Mouse (Mus musculus): Measurements from ENCODE around the gene Rdh19. TPM values are rescaled to one million over a fixed set of nuclear protein-coding genes. Genes with fewer than 3 reads are reported as not detected.
"Not testable (repeated sequence)": the region's sequence is repeated elsewhere in the genome, so short reads cannot be mapped to it uniquely, and the experiment has no call there.

The Rdh19 gene
- polyA plus RNA-seq, 2 experiments = not detected

DNA sequence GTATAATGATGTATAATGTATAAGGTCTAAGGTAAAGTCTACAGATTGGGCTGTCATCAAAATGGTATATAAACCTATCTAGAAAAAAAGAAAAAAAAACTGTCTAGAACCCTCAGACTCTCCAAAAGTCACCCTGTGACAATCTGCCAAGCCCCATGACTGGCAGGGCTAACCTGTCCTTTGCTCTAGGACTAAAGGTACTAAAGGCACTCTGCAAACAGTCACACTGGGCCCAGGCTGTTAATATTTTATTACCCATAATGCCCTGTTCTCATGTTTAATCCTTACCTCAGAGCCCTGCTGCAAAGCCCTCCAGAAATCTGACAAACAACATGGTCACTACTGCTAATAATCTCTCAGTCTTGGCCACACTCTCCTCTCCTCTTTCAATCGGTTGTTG, 36.8 kb downstream of the Rdh19 start:
- Histone ChIP-seq H3K4me2 (replicated peaks; ENCODE audit: low read depth, low read length, severe bottlenecking) (no peak overlapping the region), H3K4me1 (ENCODE audit: control insufficient read depth, insufficient read depth, low read length) (no peaks in the 10 kb centered on the region), H3K27me3 (ENCODE audit: control insufficient read depth, insufficient read depth, low read length) (no peaks in the 10 kb centered on the region), H3K9me3 (ENCODE audit: control insufficient read depth, low read length) (no peaks in the 10 kb centered on the region), H3K4me3 (replicated peaks; ENCODE audit: low read length) (no peak overlapping the region), H3K27ac (replicated peaks; ENCODE audit: low read depth, low read length) (no peak overlapping the region), H3K9ac (ENCODE audit: low read depth, low read length, severe bottlenecking) (no peak overlapping the region), H3K36me3 (ENCODE audit: control insufficient read depth, insufficient read depth, low read length) (no peaks in the 10 kb centered on the region)
- 82% methylated on average over 1 of the region's 1 CpGs for WGBS
- no peak for TF ChIP-seq POLR2A (IDR thresholded peaks at IDR 0.05; ENCODE audit: borderline replicate concordance, extremely low read depth, insufficient read depth, insufficient read length)
- ATAC-seq (ENCODE audit: low FRiP score, low read depth) (no peak), DNase-seq (ENCODE audit: low spot score) (no peak)

GRCm38 (mm10) chr10:127886971-127887370, 37.2 kb downstream of the Rdh19 start:
- no peak for ATAC-seq (ENCODE audit: low FRiP score, low read depth)
- TF ChIP-seq POLR2A (IDR thresholded peaks at IDR 0.05; ENCODE audit: borderline replicate concordance, extremely low read depth, insufficient read depth, insufficient read length) = no peak
- no peaks in the 10 kb centered on the region for H3K9me3 ChIP-seq (ENCODE audit: control insufficient read depth, low read length)
- H3K27ac ChIP-seq (replicated peaks; ENCODE audit: low read depth, low read length) = no peak overlapping the region
- no peak overlapping the region for H3K4me2 ChIP-seq (replicated peaks; ENCODE audit: low read depth, low read length, severe bottlenecking)
- DNase-seq (ENCODE audit: low spot score) = no peak
- WGBS = 72% methylated on average over 4 of the region's 4 CpGs
- H3K27me3 ChIP-seq (ENCODE audit: control insufficient read depth, insufficient read depth, low read length) = no peaks in the 10 kb centered on the region
- no peak overlapping the region for H3K9ac ChIP-seq (ENCODE audit: low read depth, low read length, severe bottlenecking)
- no peaks in the 10 kb centered on the region for H3K4me1 ChIP-seq (ENCODE audit: control insufficient read depth, insufficient read depth, low read length)
- H3K4me3 ChIP-seq (replicated peaks; ENCODE audit: low read length) = no peak overlapping the region
- no peaks in the 10 kb centered on the region for H3K36me3 ChIP-seq (ENCODE audit: control insufficient read depth, insufficient read depth, low read length)

- no peak within 1 kb of the TSS for H3K4me3 ChIP-seq (replicated peaks; ENCODE audit: low read length)
- no peaks in the 10 kb centered on the region for H3K27me3 ChIP-seq (ENCODE audit: control insufficient read depth, insufficient read depth, low read length)
- H3K9me3 ChIP-seq (ENCODE audit: control insufficient read depth, low read length) = no peaks in the 10 kb centered on the region
- H3K9ac ChIP-seq (ENCODE audit: low read depth, low read length, severe bottlenecking) = no peak within 1 kb of the TSS
- H3K36me3 ChIP-seq (ENCODE audit: control insufficient read depth, insufficient read depth, low read length) = no peaks in the 10 kb centered on the region
- H3K4me1 ChIP-seq (ENCODE audit: control insufficient read depth, insufficient read depth, low read length) = no peaks in the 10 kb centered on the region
- DNase-seq (ENCODE audit: low spot score) (no peak), ATAC-seq (ENCODE audit: low FRiP score, low read depth) (no peak)
- no peak for TF ChIP-seq POLR2A (IDR thresholded peaks at IDR 0.05; ENCODE audit: borderline replicate concordance, extremely low read depth, insufficient read depth, insufficient read length)
- no peak within 1 kb of the TSS for H3K27ac ChIP-seq (replicated peaks; ENCODE audit: low read depth, low read length)
- no peak within 1 kb of the TSS for H3K4me2 ChIP-seq (replicated peaks; ENCODE audit: low read depth, low read length, severe bottlenecking)
Measured at GRCm38 (mm10) chr10:127888605-127889004, 38.9 kb downstream of the Rdh19 start, which contains the start of gene Rdh7. Gene Rdh7, minus strand, starts transcription at chr10:127888817.

GRCm38 (mm10) chr10:127891481-127891880, 41.8 kb downstream of the Rdh19 start:
- 100% methylated on average over 1 of the region's 1 CpGs for WGBS
- H3K4me1 ChIP-seq (ENCODE audit: control insufficient read depth, insufficient read depth, low read length) = no peaks in the 10 kb centered on the region
- H3K9ac ChIP-seq (ENCODE audit: low read depth, low read length, severe bottlenecking) = no peak overlapping the region
- no peak overlapping the region for H3K4me3 ChIP-seq (replicated peaks; ENCODE audit: low read length)
- H3K27ac ChIP-seq (replicated peaks; ENCODE audit: low read depth, low read length) = no peak overlapping the region
- no peak overlapping the region for H3K4me2 ChIP-seq (replicated peaks; ENCODE audit: low read depth, low read length, severe bottlenecking)
- DNase-seq (ENCODE audit: low spot score) = no peak
- H3K27me3 ChIP-seq (ENCODE audit: control insufficient read depth, insufficient read depth, low read length) = no peaks in the 10 kb centered on the region
- ATAC-seq (ENCODE audit: low FRiP score, low read depth) = no peak
- no peak for TF ChIP-seq POLR2A (IDR thresholded peaks at IDR 0.05; ENCODE audit: borderline replicate concordance, extremely low read depth, insufficient read depth, insufficient read length)
- no peaks in the 10 kb centered on the region for H3K36me3 ChIP-seq (ENCODE audit: control insufficient read depth, insufficient read depth, low read length)
- no peaks in the 10 kb centered on the region for H3K9me3 ChIP-seq (ENCODE audit: control insufficient read depth, low read length)

DNA sequence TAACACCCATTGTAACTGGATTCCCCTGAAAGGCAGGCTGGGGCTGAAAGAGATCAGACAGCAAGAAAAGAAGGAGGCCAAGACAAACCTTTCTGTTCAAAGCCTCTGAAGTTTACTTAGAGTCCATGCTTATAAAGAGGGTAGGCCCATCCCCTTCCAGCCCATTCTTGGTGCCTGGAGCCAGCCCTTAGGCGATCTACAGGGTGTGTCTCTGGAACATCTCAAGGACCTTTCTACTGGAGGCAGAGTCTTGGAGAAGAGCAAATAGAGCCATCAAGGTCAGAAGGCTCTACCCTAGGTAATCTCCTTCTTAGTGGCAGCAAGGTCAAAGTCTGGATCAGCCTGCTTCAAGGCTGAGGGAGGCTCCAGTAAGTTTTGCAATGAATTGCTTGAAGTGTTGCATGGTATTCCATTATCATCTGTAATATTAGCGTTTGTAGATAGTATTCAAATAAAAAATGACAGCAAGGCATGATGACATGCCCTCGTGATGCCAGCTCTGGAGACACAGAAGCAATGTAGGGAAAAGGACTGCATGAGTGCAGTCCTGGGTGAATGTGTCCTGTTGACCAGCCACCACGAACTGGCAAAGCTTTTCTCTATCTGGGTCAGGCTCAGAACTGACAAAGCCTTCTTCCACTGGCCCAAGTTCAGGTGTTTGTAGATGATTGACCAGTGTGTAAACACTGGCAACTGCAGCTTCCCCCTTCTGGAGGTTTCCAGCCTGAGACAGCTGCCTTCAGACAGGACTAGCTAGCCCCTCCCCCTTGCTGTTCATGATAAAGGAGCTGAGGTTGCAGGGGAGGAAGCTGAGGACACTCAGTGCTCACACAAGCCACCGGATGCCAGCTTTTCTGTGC, 43.7 kb downstream of the Rdh19 start:
- WGBS = 63% methylated on average over 5 of the region's 5 CpGs
- H3K27me3 ChIP-seq (ENCODE audit: control insufficient read depth, insufficient read depth, low read length); H3K4me2 ChIP-seq (replicated peaks; ENCODE audit: low read depth, low read length, severe bottlenecking); DNase-seq (ENCODE audit: low spot score); H3K36me3 ChIP-seq (ENCODE audit: control insufficient read depth, insufficient read depth, low read length); ATAC-seq (ENCODE audit: low FRiP score, low read depth); H3K4me3 ChIP-seq (replicated peaks; ENCODE audit: low read length); H3K4me1 ChIP-seq (ENCODE audit: control insufficient read depth, insufficient read depth, low read length); H3K9ac ChIP-seq (ENCODE audit: low read depth, low read length, severe bottlenecking); H3K27ac ChIP-seq (replicated peaks; ENCODE audit: low read depth, low read length); H3K9me3 ChIP-seq (ENCODE audit: control insufficient read depth, low read length): not testable (repeated sequence)
